In genomic region chr8:84063861-84064610, GRCm38 (mm10) we compare ENCODE assay signal across 12 mouse cellular contexts. TPM values are rescaled to one million over a fixed set of nuclear protein-coding genes. Genes with fewer than 3 reads are reported as not detected.
DNase-seq lines count a peak whose midpoint lies in the region; ATAC-seq lines count a peak whose summit lies in the region.
"Had no signal": no experiment of that assay in that cellular context is flagged by ENCODE, and none has a peak within 500 bp of the region (broad histone marks: within the 10 kb centered on the region; RNA-seq: fewer than 3 reads in every experiment).

No protein-coding gene starts in this region.

- H3K9ac ChIP-seq in liver, embryonic 11.5 days (ENCODE audit: low read depth, low read length), result no peak overlapping the region
- H3K9ac ChIP-seq in forebrain, embryonic 13.5 days, result no peak overlapping the region
- H3K9ac ChIP-seq: neural tube, embryonic 15.5 days had no signal

- H3K36me3 ChIP-seq in liver, embryonic 11.5 days (ENCODE audit: control insufficient read depth, insufficient read depth, low read length), result no peaks in the 10 kb centered on the region
- no peaks in the 10 kb centered on the region for H3K36me3 ChIP-seq in megakaryocyte, embryonic 14.5 days (replicated peaks; ENCODE audit: low read length)
- no peaks in the 10 kb centered on the region for H3K36me3 ChIP-seq in forebrain, embryonic 13.5 days (ENCODE audit: poor library complexity, severe bottlenecking)
- H3K36me3 ChIP-seq in limb, embryonic 10.5 days, result no peaks in the 10 kb centered on the region
- H3K36me3 ChIP-seq: embryonic facial prominence, embryonic 10.5 days; neural tube, embryonic 15.5 days had no signal

- H3K4me2 ChIP-seq in liver, embryonic 11.5 days, result no peak overlapping the region
- H3K4me2 ChIP-seq in forebrain, embryonic 13.5 days, result no peak overlapping the region
- H3K4me2 ChIP-seq: neural tube, embryonic 15.5 days had no signal

- no peaks in the 10 kb centered on the region for H3K9me3 ChIP-seq in liver, embryonic 11.5 days (ENCODE audit: control insufficient read depth, low read length)
- peaks cover 8% of the 10 kb centered on the region; the same call in 1 of the 2 replicates for H3K9me3 ChIP-seq in megakaryocyte, embryonic 14.5 days
- no peaks in the 10 kb centered on the region for H3K9me3 ChIP-seq in forebrain, embryonic 13.5 days (replicated peaks)
- H3K9me3 ChIP-seq in limb, embryonic 10.5 days (replicated peaks), result no peaks in the 10 kb centered on the region
- H3K9me3 ChIP-seq: embryonic facial prominence, embryonic 10.5 days; neural tube, embryonic 15.5 days had no signal

- WGBS in liver, embryonic 11.5 days, result 48% methylated on average over 8 of the region's 8 CpGs
- 81% methylated on average over 8 of the region's 8 CpGs for WGBS in forebrain, embryonic 13.5 days
- WGBS in limb, embryonic 10.5 days, result 69% methylated on average over 8 of the region's 8 CpGs

- H3K4me1 ChIP-seq in liver, embryonic 11.5 days (replicated peaks; ENCODE audit: control insufficient read depth, insufficient read depth, low read length), result peaks cover 28% of the 10 kb centered on the region
- peaks cover 48% of the 10 kb centered on the region for H3K4me1 ChIP-seq in megakaryocyte, embryonic 14.5 days
- H3K4me1 ChIP-seq in forebrain, embryonic 13.5 days, result peaks cover 22% of the 10 kb centered on the region
- peaks cover 25% of the 10 kb centered on the region for H3K4me1 ChIP-seq in limb, embryonic 10.5 days

- no peak overlapping the region for H3K4me3 ChIP-seq in liver, embryonic 11.5 days (ENCODE audit: low read depth, low read length)
- H3K4me3 ChIP-seq in megakaryocyte, embryonic 14.5 days (replicated peaks), result peak overlapping the region; percentile 78
- H3K4me3 ChIP-seq in forebrain, embryonic 13.5 days, result no peak overlapping the region
- H3K4me3 ChIP-seq in limb, embryonic 10.5 days, result no peak overlapping the region
- H3K4me3 ChIP-seq: embryonic facial prominence, embryonic 10.5 days; neural tube, embryonic 15.5 days had no signal

- ATAC-seq in liver, embryonic 11.5 days (replicated peaks; ENCODE audit: low FRiP score), result no peak
- ATAC-seq in common myeloid progenitor, adult 5-6 weeks (replicated peaks; ENCODE audit: low read depth, poor library complexity, severe bottlenecking), result 0 out of 2 replicates have a peak, but pooled peaks have one; percentile 10
- ATAC-seq in forebrain, embryonic 13.5 days, result no peak

- no peaks in the 10 kb centered on the region for H3K27me3 ChIP-seq in liver, embryonic 11.5 days (replicated peaks; ENCODE audit: control insufficient read depth, insufficient read depth, low read length)
- no peaks in the 10 kb centered on the region for H3K27me3 ChIP-seq in megakaryocyte, embryonic 14.5 days (replicated peaks)
- H3K27me3 ChIP-seq in forebrain, embryonic 13.5 days, result no peaks in the 10 kb centered on the region
- H3K27me3 ChIP-seq in limb, embryonic 10.5 days (ENCODE audit: low read depth, poor library complexity, severe bottlenecking), result no peaks in the 10 kb centered on the region
- H3K27me3 ChIP-seq: neural tube, embryonic 15.5 days had no signal

- no peak for DNase-seq in liver, embryonic 11.5 days (ENCODE audit: low spot score)
- DNase-seq in liver, result no peak
- peak; percentile 77 for DNase-seq in thymus, postnatal 4 days
- DNase-seq in adrenal gland, postnatal 36 days, result no peak
- DNase-seq in limb, embryonic 10.5 days (ENCODE audit: low spot score), result no peak

- peak overlapping the region; percentile 21; the same call in 1 of the 2 replicates for H3K27ac ChIP-seq in liver, embryonic 11.5 days (ENCODE audit: low read depth, low read length)
- no peak overlapping the region for H3K27ac ChIP-seq in forebrain, embryonic 13.5 days
- H3K27ac ChIP-seq in limb, embryonic 10.5 days, result no peak overlapping the region
- H3K27ac ChIP-seq: embryonic facial prominence, embryonic 10.5 days; neural tube, embryonic 15.5 days had no signal

RNA-seq across cellular contexts. Expression of gene Gm10643, which starts 0.9 kb away (rescaled TPM):
- 0.52 and 0.86 TPM in 2 replicates for polyA plus RNA-seq in liver, embryonic 11.5 days (2014; fragmentation: Nextera tagmentation; extraction: Ambion mirVana)
- 2.9 and 4.8 TPM in 2 replicates for total RNA-seq in common myeloid progenitor, adult 5-6 weeks (2017)
- polyA plus RNA-seq in megakaryocyte, embryonic 14.5 days (2012; ENCODE audit: insufficient read depth, low replicate concordance), result not detected in 2 replicates
- 1 to 10 TPM; 3.1 to 3.2 TPM for total RNA-seq in adrenal gland, postnatal 36 days (2021)
- 1.1 and 1.5 TPM in 2 replicates for polyA plus RNA-seq in forebrain, embryonic 13.5 days (2015; fragmentation: Nextera tagmentation; extraction: Ambion mirVana)
- polyA plus RNA-seq in limb, embryonic 10.5 days (2016; fragmentation: Nextera tagmentation; extraction: Ambion mirVana), result 0.88 and 1.0 TPM in 2 replicates

RNA-seq across cellular contexts. Expression of gene Rfx1, which starts 2.6 kb away (rescaled TPM):
- polyA plus RNA-seq in liver, embryonic 11.5 days (2014; fragmentation: Nextera tagmentation; extraction: Ambion mirVana), result 8.4 and 9.5 TPM in 2 replicates
- total RNA-seq in common myeloid progenitor, adult 5-6 weeks (2017), result 3.1 and 5.3 TPM in 2 replicates
- polyA plus RNA-seq in megakaryocyte, embryonic 14.5 days (2012; ENCODE audit: insufficient read depth, low replicate concordance), result 35.9 and 36.0 TPM in 2 replicates
- 10 to 100 TPM; 13.2 to 19.9 TPM for total RNA-seq in adrenal gland, postnatal 36 days (2021)
- polyA plus RNA-seq in forebrain, embryonic 13.5 days (2015; fragmentation: Nextera tagmentation; extraction: Ambion mirVana), result 6.7 and 8.3 TPM in 2 replicates
- polyA plus RNA-seq in limb, embryonic 10.5 days (2016; fragmentation: Nextera tagmentation; extraction: Ambion mirVana), result 9.5 and 11.3 TPM in 2 replicates

RNA-seq across cellular contexts. Expression of gene Rln3, which starts 19.2 kb away (rescaled TPM):
- polyA plus RNA-seq in liver, embryonic 11.5 days (2014; fragmentation: Nextera tagmentation; extraction: Ambion mirVana), result 0.42 TPM in 1 of 2 replicates, not detected in the other
- not detected in 2 replicates for total RNA-seq in common myeloid progenitor, adult 5-6 weeks (2017)
- 0.31 TPM in 1 of 2 replicates, not detected in the other for polyA plus RNA-seq in megakaryocyte, embryonic 14.5 days (2012; ENCODE audit: insufficient read depth, low replicate concordance)
- total RNA-seq in adrenal gland, postnatal 36 days (2021), result not detected
- polyA plus RNA-seq in forebrain, embryonic 13.5 days (2015; fragmentation: Nextera tagmentation; extraction: Ambion mirVana), result not detected in 2 replicates
- polyA plus RNA-seq in limb, embryonic 10.5 days (2016; fragmentation: Nextera tagmentation; extraction: Ambion mirVana), result not detected in 2 replicates
- total RNA-seq: layer of hippocampus, postnatal 14 days had no signal
- polyA plus RNA-seq: embryonic facial prominence, embryonic 10.5 days; stomach, embryonic 14.5 days had no signal

RNA-seq across cellular contexts. Expression of gene Il27ra, which starts 21.6 kb away (rescaled TPM):
- polyA plus RNA-seq in liver, embryonic 11.5 days (2014; fragmentation: Nextera tagmentation; extraction: Ambion mirVana), result 1.8 and 3.1 TPM in 2 replicates
- total RNA-seq in common myeloid progenitor, adult 5-6 weeks (2017), result 5.5 and 7.5 TPM in 2 replicates
- polyA plus RNA-seq in megakaryocyte, embryonic 14.5 days (2012; ENCODE audit: insufficient read depth, low replicate concordance), result 7.7 and 7.9 TPM in 2 replicates
- total RNA-seq in adrenal gland, postnatal 36 days (2021), result 1 to 10 TPM; 2.0 to 2.2 TPM
- polyA plus RNA-seq in forebrain, embryonic 13.5 days (2015; fragmentation: Nextera tagmentation; extraction: Ambion mirVana), result 0.23 and 0.29 TPM in 2 replicates
- polyA plus RNA-seq in limb, embryonic 10.5 days (2016; fragmentation: Nextera tagmentation; extraction: Ambion mirVana), result 0.40 and 0.58 TPM in 2 replicates

RNA-seq across cellular contexts. Expression of gene Dcaf15, which starts 40.5 kb away (rescaled TPM):
- polyA plus RNA-seq in liver, embryonic 11.5 days (2014; fragmentation: Nextera tagmentation; extraction: Ambion mirVana), result 5.9 and 10.0 TPM in 2 replicates
- total RNA-seq in common myeloid progenitor, adult 5-6 weeks (2017), result 10.2 and 18.9 TPM in 2 replicates
- polyA plus RNA-seq in megakaryocyte, embryonic 14.5 days (2012; ENCODE audit: insufficient read depth, low replicate concordance), result 28.7 and 79.3 TPM in 2 replicates
- 10 to 100 TPM; 16.7 to 19.4 TPM for total RNA-seq in adrenal gland, postnatal 36 days (2021)
- 17.0 and 19.2 TPM in 2 replicates for polyA plus RNA-seq in forebrain, embryonic 13.5 days (2015; fragmentation: Nextera tagmentation; extraction: Ambion mirVana)
- 20.2 and 20.8 TPM in 2 replicates for polyA plus RNA-seq in limb, embryonic 10.5 days (2016; fragmentation: Nextera tagmentation; extraction: Ambion mirVana)
